Mouse (Mus musculus) kidney, adult 2 months (tissue): ENCODE data around the gene Macrod2.

Source experiments
- CTCF ChIP-seq: fragments of 200-500 bp; conservative IDR thresholded peaks from 2 replicates; pipeline ENCODE4 v1.5.1; 2011; ENCODE audit warnings: low read depth, mild to moderate bottlenecking, control low read depth, low read length, moderate library complexity, mixed read lengths; ENCODE audit not compliant: insufficient read depth, insufficient read length
- POLR2A ChIP-seq: fragments of 200-500 bp; IDR thresholded peaks from one replicate; pipeline ENCODE4 v1.6.1; 2011; ENCODE audit warnings: low read depth, low read length, control low read depth

GRCm38 (mm10) chr2:141863628-141864165, 1468.6 kb downstream of the Macrod2 start:
- TF ChIP-seq POLR2A = no peak
- no peak for TF ChIP-seq CTCF
